Mouse (Mus musculus) neural tube, embryonic 11.5 days (tissue): ENCODE results near the gene 4921507P07Rik. TPM values are rescaled to one million over a fixed set of nuclear protein-coding genes. Genes with fewer than 3 reads are reported as not detected.

Source experiments
- ATAC-seq: fragments of 200-750 bp; cut with Nextera tagmentation; 2 replicates; pipeline ENCODE4 v1.8.0; 2017; ENCODE audit warnings: moderate number of reproducible peaks, mild to moderate bottlenecking, moderate TSS enrichment, moderate library complexity; ENCODE audit not compliant: insufficient read depth, low FRiP score, low TSS enrichment
- DNase-seq: peaks from one replicate; pipeline ENCODE4 v3.0.0-alpha.2; 2015; ENCODE audit warnings: low spot score
- H3K27ac ChIP-seq: fragments of 300-500 bp; sonication (generic); 2 replicates; pipeline ENCODE4 v1.5.1; 2014; ENCODE audit warnings: low read depth, mild to moderate bottlenecking, low read length
- H3K27me3 ChIP-seq: fragments of 300-500 bp; sonication (generic); 2 replicates; pipeline ENCODE4 v1.6.1; 2014; ENCODE audit warnings: mild to moderate bottlenecking, low read length, mixed read lengths; ENCODE audit not compliant: control insufficient read depth, insufficient read depth
- H3K36me3 ChIP-seq: fragments of 300-500 bp; sonication (generic); 2 replicates; pipeline ENCODE4 v1.6.1; 2014; ENCODE audit warnings: mild to moderate bottlenecking, low read length, moderate library complexity, mixed read lengths; ENCODE audit not compliant: control insufficient read depth, insufficient read depth
- H3K4me1 ChIP-seq: fragments of 300-500 bp; sonication (generic); 2 replicates; pipeline ENCODE4 v1.6.1; 2014; ENCODE audit warnings: low read length, mixed read lengths; ENCODE audit not compliant: control insufficient read depth, insufficient read depth
- H3K4me2 ChIP-seq: fragments of 300-500 bp; sonication (generic); 2 replicates; pipeline ENCODE4 v1.6.1; 2014; ENCODE audit warnings: low read depth, mild to moderate bottlenecking, moderate library complexity
- H3K4me3 ChIP-seq: fragments of 300-500 bp; sonication (generic); 2 replicates; pipeline ENCODE4 v1.5.1; 2014; ENCODE audit warnings: low read depth, low read length
- H3K9ac ChIP-seq: fragments of 300-500 bp; sonication (generic); 2 replicates; pipeline ENCODE4 v1.6.1; 2014; ENCODE audit warnings: mild to moderate bottlenecking, low read length
- H3K9me3 ChIP-seq: fragments of 300-500 bp; sonication (generic); 2 replicates; pipeline ENCODE4 v1.6.1; 2016; ENCODE audit warnings: low read length; ENCODE audit not compliant: control insufficient read depth
- WGBS: fragments of 180-500 bp; shearing (Covaris S2); extraction: QIAGEN DNeasy Blood & Tissue Kit; methylation state at CpG from one replicate; pipeline ENCODE4 v1.1.7; 2014; 5-methylcytosine and 5-hydroxymethylcytosine counted together
- microRNA-seq: library from miRNA; unstranded; fragments of <30 nt; microRNA quantifications from one replicate; pipeline ENCODE4, GENCODE M21; 2016
- polyA plus RNA-seq: library from polyadenylated mRNA; unstranded; fragments of >200 nt; fragmentation: Nextera tagmentation; extraction: Ambion mirVana; gene quantifications from 2 replicates; pipeline ENCODE4 v1.2.1, GENCODE M21; 2014

Gene 4921507P07Rik
- polyA plus RNA-seq, 1 experiment from 2014 or later, result 1.0 TPM

DNA sequence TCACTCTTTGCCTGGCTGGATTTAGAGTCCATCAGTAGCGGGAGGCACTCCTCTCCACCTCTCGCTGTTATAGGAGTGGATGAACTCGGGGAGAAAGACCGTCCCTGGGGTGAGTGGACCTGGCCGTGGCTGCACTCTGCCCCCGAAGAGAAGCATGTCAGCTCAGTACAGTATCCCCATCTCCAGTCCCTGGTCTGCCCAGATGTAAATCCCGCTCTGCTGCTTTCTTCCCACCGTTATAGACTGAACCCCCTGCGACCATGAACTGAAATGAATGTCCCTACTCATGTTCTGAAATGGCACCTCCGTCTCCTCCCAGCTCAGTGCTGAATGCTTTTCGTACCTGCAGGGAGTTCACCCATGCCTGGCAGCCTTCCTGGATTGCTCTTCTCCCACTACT lies 67.2 kb downstream of the 4921507P07Rik start:
- H3K4me1 ChIP-seq, result no peaks in the 10 kb centered on the region
- ATAC-seq, result no peak
- no peak overlapping the region for H3K4me3 ChIP-seq
- no peak overlapping the region for H3K9ac ChIP-seq
- H3K4me2 ChIP-seq, result no peak overlapping the region
- H3K36me3 ChIP-seq, result no peaks in the 10 kb centered on the region
- no peaks in the 10 kb centered on the region for H3K27me3 ChIP-seq
- 91% methylated on average over 11 of the region's 11 CpGs for WGBS
- no peaks in the 10 kb centered on the region for H3K9me3 ChIP-seq
- DNase-seq, result no peak
- H3K27ac ChIP-seq, result no peak overlapping the region

DNA sequence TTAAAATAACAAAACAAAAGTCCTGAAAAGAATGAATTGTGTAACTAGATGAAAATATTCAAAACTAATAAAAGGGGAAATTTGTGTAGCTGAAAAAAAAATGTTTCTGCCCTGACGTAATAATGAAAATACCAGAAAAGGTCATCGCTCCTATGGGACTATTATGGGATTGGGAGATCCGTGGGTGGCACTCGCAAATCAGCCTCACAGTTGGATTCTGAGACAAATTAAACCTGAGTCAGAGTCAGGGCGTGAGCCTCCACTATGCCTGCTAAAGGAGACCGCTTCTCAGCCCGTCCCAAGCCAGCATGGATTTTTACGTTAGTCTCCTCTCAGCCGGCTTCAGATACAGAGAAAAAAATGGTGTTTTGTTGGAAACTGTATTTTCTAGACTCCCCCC lies 69.0 kb downstream of the 4921507P07Rik start:
- no peaks in the 10 kb centered on the region for H3K27me3 ChIP-seq
- no peak overlapping the region for H3K9ac ChIP-seq
- no peaks in the 10 kb centered on the region for H3K36me3 ChIP-seq
- no peaks in the 10 kb centered on the region for H3K9me3 ChIP-seq
- no peak for DNase-seq
- no peak for ATAC-seq
- H3K4me3 ChIP-seq, result no peak overlapping the region
- WGBS, result 60% methylated on average over 9 of the region's 9 CpGs
- H3K27ac ChIP-seq, result no peak overlapping the region
- no peaks in the 10 kb centered on the region for H3K4me1 ChIP-seq
- no peak overlapping the region for H3K4me2 ChIP-seq

DNA sequence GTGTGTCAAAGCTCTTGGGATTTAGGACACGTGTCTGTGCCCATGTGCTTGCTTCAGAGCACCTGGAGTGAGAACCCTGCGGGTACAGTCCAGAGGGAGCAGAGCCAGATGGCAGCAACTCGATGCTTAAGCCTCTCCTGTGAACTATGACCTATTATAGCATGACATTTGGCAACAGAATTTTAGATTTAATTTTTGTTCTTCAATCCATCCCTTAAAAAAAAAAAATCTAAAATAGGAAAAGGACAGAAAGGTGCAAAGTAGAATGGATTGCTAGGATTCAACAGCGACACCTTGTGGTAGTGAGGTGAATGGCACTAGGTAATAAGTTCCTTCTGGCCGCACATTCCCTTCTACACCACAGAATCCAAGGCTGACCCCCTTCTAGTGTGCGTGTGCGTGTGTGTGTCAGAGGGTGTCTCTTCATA lies 69.8 kb downstream of the 4921507P07Rik start:
- ATAC-seq (no peak), DNase-seq (peak; percentile 59)
- no peak overlapping the region for H3K27ac ChIP-seq

DNA sequence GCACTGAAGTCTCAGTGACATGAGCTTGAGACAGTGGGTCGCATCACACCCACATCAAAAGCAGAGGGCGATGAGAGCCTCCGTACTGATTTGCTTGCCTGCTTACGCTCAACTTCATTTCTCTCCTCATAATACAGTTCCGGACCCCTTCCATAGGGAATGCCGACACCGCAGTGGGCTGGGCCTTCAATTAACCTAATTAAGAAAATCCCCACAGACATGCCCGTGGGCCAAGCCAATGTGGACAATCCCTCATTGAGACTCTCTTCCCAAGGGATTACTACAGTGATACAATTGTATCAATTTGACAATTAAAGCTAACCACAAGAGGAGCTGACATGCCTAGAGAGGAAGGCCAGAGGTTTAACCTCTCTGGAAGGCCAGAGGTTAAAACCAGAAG lies 70.6 kb downstream of the 4921507P07Rik start:
- H3K4me1 ChIP-seq, result no peaks in the 10 kb centered on the region
- H3K27ac ChIP-seq, result no peak overlapping the region
- WGBS, result 85% methylated on average over 8 of the region's 8 CpGs
- no peaks in the 10 kb centered on the region for H3K27me3 ChIP-seq
- H3K4me2 ChIP-seq, result no peak overlapping the region
- no peaks in the 10 kb centered on the region for H3K36me3 ChIP-seq
- no peak overlapping the region for H3K9ac ChIP-seq
- no peaks in the 10 kb centered on the region for H3K9me3 ChIP-seq
- DNase-seq, result no peak
- no peak for ATAC-seq
- H3K4me3 ChIP-seq, result no peak overlapping the region

More for the DNA sequence above, 69.8 kb downstream of the 4921507P07Rik start:
- no peaks in the 10 kb centered on the region for H3K4me1 ChIP-seq
- H3K27me3 ChIP-seq, result no peaks in the 10 kb centered on the region
- WGBS, result 29% methylated on average over 7 of the region's 7 CpGs
- no peaks in the 10 kb centered on the region for H3K9me3 ChIP-seq
- H3K36me3 ChIP-seq, result no peaks in the 10 kb centered on the region
- no peak overlapping the region for H3K4me2 ChIP-seq
- no peak overlapping the region for H3K9ac ChIP-seq
- H3K4me3 ChIP-seq, result no peak overlapping the region

DNA sequence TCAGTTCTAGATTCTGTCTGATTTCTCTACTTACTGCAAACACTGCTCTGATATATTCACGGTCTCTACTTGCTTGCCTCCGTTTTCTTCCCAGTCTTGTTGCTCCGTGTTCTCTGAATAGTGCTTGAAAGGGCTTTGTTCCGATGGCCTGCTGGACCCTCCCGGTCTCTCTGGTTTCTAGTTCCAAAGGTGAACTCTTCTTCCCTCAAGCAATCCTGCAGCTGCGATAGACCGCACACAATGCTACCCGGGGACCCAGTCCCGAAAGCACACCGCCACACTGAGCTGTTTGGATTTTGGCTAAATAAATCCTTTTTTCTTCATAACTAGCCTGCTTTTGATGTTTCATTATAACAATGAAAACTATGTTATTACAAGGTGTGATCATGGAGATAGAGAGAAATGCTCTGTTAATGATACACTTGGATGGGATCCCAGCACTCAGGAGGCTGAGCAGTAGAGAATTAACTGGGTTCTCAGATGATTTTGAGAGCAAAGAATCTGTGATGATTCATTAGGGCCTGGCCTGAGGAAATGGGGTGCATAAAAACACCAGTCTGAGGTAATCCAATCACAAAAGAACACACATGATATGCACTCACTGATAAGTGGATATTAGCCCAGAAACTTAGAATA lies 72.1 kb downstream of the 4921507P07Rik start:
- Histone ChIP-seq H3K4me3 (no peak overlapping the region), H3K4me1 (no peaks in the 10 kb centered on the region), H3K27me3 (no peaks in the 10 kb centered on the region), H3K27ac (no peak overlapping the region), H3K9ac (no peak overlapping the region), H3K4me2 (no peak overlapping the region), H3K9me3 (no peaks in the 10 kb centered on the region), H3K36me3 (no peaks in the 10 kb centered on the region)
- 90% methylated on average over 10 of the region's 10 CpGs for WGBS
- no peak for ATAC-seq
- DNase-seq, result no peak

Small RNAs within 50 kb of the gene (microRNA-seq; reads per million reads assigned to microRNA genes)
- gene Mir6371, result not detected

Other genes with a start within 250 kb of the 4921507P07Rik start
- 5.0 and 6.5 TPM in 2 replicates for gene Osbpl3, start 140.4 kb downstream of the 4921507P07Rik start, polyA plus RNA-seq
- gene Cycs, start 30.1 kb downstream of the 4921507P07Rik start, polyA plus RNA-seq, result 71.7 and 72.1 TPM in 2 replicates
- not detected in 2 replicates for gene Npvf, start 57.8 kb upstream of the 4921507P07Rik start, polyA plus RNA-seq